Mouse (Mus musculus): Measurements from ENCODE around the gene Zfp706. TPM values are rescaled to one million over a fixed set of nuclear protein-coding genes. Genes with fewer than 3 reads are reported as not detected.

Gene Zfp706
- total and polyA plus RNA-seq, 3 experiments, result 52.0 to 384 (median 285) TPM

GRCm38 (mm10) chr15:36973290-36973689, 34.3 kb downstream of the Zfp706 start:
- dilution Hi-C loops (cut with MboI; ENCODE audit: extremely low pct_ligation_motif_present, extremely low pct_unique_long_range_greater_than_20kb, low sequenced_read_pairs) (no loop called here), in situ Hi-C loops (cut with MboI; ENCODE audit: low pct_ligation_motif_present, low pct_unique_long_range_greater_than_20kb, low sequenced_read_pairs) (no loop called here)
- no peaks in the 10 kb centered on the region for H3K9me3 ChIP-seq (replicated peaks; ENCODE audit: low read length)
- DNase-seq (ENCODE audit: extremely low read depth), result no peak
- H3K79me2 ChIP-seq (replicated peaks; ENCODE audit: control insufficient read depth, extremely low read depth, insufficient read depth, poor library complexity, severe bottlenecking), result no peaks in the 10 kb centered on the region
- H3K27me3 ChIP-seq (replicated peaks), result no peaks in the 10 kb centered on the region
- H3K27ac ChIP-seq (ENCODE audit: insufficient read depth, low read depth), result no peak overlapping the region
- TF ChIP-seq PAX5 (IDR thresholded peaks at IDR 0.05; ENCODE audit: low read length) (no peak), MAZ (IDR thresholded peaks at IDR 0.05; ENCODE audit: low read depth, low read length) (no peak), CTCF (conservative IDR thresholded peaks at IDR 0.05 in 1 of 2, IDR thresholded peaks at IDR 0.05 in 1 of 2; ENCODE audit: low read depth in 2 of 2, low read length in 2 of 2) (no peak), ETS1 (conservative IDR thresholded peaks at IDR 0.05; ENCODE audit: low read depth, low read length) (no peak), MAFK (IDR thresholded peaks at IDR 0.05; ENCODE audit: insufficient replicate concordance, low read length) (no peak), E2F4 (IDR thresholded peaks at IDR 0.05; ENCODE audit: insufficient replicate concordance, low read depth, low read length) (no peak)
- H3K36me3 ChIP-seq (replicated peaks in 1 of 2; ENCODE audit: control insufficient read depth in 1 of 2, insufficient read depth in 1 of 2, low read length in 1 of 2), result peaks cover 0 to 2% of the 10 kb centered on the region in 2 experiments
- H3K4me2 ChIP-seq (ENCODE audit: insufficient read depth, low read depth, poor library complexity, severe bottlenecking), result no peak overlapping the region
- no peak overlapping the region for H3K4me3 ChIP-seq (replicated peaks in 1 of 3; ENCODE audit: low read depth in 2 of 3, low read length in 2 of 3, poor library complexity in 1 of 3)
- no peak overlapping the region for H3K9ac ChIP-seq (ENCODE audit: insufficient read depth, low read depth)
- peaks cover 12 to 22% of the 10 kb centered on the region in 2 experiments for H3K4me1 ChIP-seq (ENCODE audit: control insufficient read depth in 1 of 2, insufficient read depth in 2 of 2)

GRCm38 (mm10) chr15:36969794-36970193, 37.8 kb downstream of the Zfp706 start:
- no peak overlapping the region for H3K9ac ChIP-seq (ENCODE audit: insufficient read depth, low read depth)
- peaks cover 2% of the 10 kb centered on the region for H3K9me3 ChIP-seq (replicated peaks; ENCODE audit: low read length)
- dilution Hi-C loops (cut with MboI; ENCODE audit: extremely low pct_ligation_motif_present, extremely low pct_unique_long_range_greater_than_20kb, low sequenced_read_pairs) (no loop called here), in situ Hi-C loops (cut with MboI; ENCODE audit: low pct_ligation_motif_present, low pct_unique_long_range_greater_than_20kb, low sequenced_read_pairs) (loop anchor here (5.0 kb wide), 1 partner anchor 37 kb away; no protein-coding TSS in a partner anchor)
- TF ChIP-seq TCF12 (IDR thresholded peaks at IDR 0.05; ENCODE audit: low read depth, low read length) (no peak), GABPA (IDR thresholded peaks at IDR 0.05; ENCODE audit: insufficient replicate concordance, low read depth, low read length) (no peak), SMC3 (IDR thresholded peaks at IDR 0.05; ENCODE audit: low read depth, low read length) (peak; percentile 41), CTCF (conservative IDR thresholded peaks at IDR 0.05 in 1 of 2, IDR thresholded peaks at IDR 0.05 in 1 of 2; ENCODE audit: low read depth in 2 of 2, low read length in 2 of 2) (peak; percentile 46 to 52), RAD21 (IDR thresholded peaks at IDR 0.05; ENCODE audit: low read depth, low read length) (peak; percentile 42), USF2 (conservative IDR thresholded peaks at IDR 0.05; ENCODE audit: low read depth, low read length) (no peak), KAT2A (IDR thresholded peaks at IDR 0.05; ENCODE audit: insufficient replicate concordance, low read length) (no peak)
- H3K4me1 ChIP-seq (ENCODE audit: control insufficient read depth in 1 of 2, insufficient read depth in 2 of 2), result peaks cover 5 to 33% of the 10 kb centered on the region in 2 experiments
- H3K4me2 ChIP-seq (ENCODE audit: insufficient read depth, low read depth, poor library complexity, severe bottlenecking), result no peak overlapping the region
- H3K4me3 ChIP-seq (replicated peaks in 1 of 3; ENCODE audit: low read depth in 2 of 3, low read length in 2 of 3, poor library complexity in 1 of 3), result no peak overlapping the region
- no peak overlapping the region for H3K27ac ChIP-seq (ENCODE audit: insufficient read depth, low read depth)
- no peaks in the 10 kb centered on the region for H3K79me2 ChIP-seq (replicated peaks; ENCODE audit: control insufficient read depth, extremely low read depth, insufficient read depth, poor library complexity, severe bottlenecking)
- no peaks in the 10 kb centered on the region for H3K27me3 ChIP-seq (replicated peaks)
- H3K36me3 ChIP-seq (replicated peaks in 1 of 2; ENCODE audit: control insufficient read depth in 1 of 2, insufficient read depth in 1 of 2, low read length in 1 of 2), result peaks cover 0 to 2% of the 10 kb centered on the region in 2 experiments
- DNase-seq (ENCODE audit: extremely low read depth), result no peak

GRCm38 (mm10) chr15:36968295-36968694, 39.3 kb downstream of the Zfp706 start:
- TF ChIP-seq IRF4 (IDR thresholded peaks at IDR 0.05; ENCODE audit: low read depth, low read length), result no peak
- TF ChIP-seq CHD2 (IDR thresholded peaks at IDR 0.05; ENCODE audit: low read length), result no peak
- no peak for TF ChIP-seq ZKSCAN1 (IDR thresholded peaks at IDR 0.05; ENCODE audit: borderline replicate concordance, low read depth, low read length)
- TF ChIP-seq MAX (IDR thresholded peaks at IDR 0.05; ENCODE audit: low read length), result no peak
- TF ChIP-seq UBTF (IDR thresholded peaks at IDR 0.05; ENCODE audit: low read depth, low read length), result no peak
- no peak for TF ChIP-seq JUN (IDR thresholded peaks at IDR 0.05; ENCODE audit: insufficient read depth, low read depth, low read length)
- no peak for TF ChIP-seq POLR2A (IDR thresholded peaks at IDR 0.05; ENCODE audit: low read depth, low read length)
- no peak for TF ChIP-seq MXI1 (IDR thresholded peaks at IDR 0.05; ENCODE audit: low read depth, low read length)
- Histone ChIP-seq H3K36me3 (replicated peaks in 1 of 2; ENCODE audit: control insufficient read depth in 1 of 2, insufficient read depth in 1 of 2, low read length in 1 of 2) (peaks cover 0 to 2% of the 10 kb centered on the region in 2 experiments), H3K4me1 (ENCODE audit: control insufficient read depth in 1 of 2, insufficient read depth in 2 of 2) (peaks cover 0 to 24% of the 10 kb centered on the region in 2 experiments; a peak in 2 of 4 replicates), H3K27ac (ENCODE audit: insufficient read depth, low read depth) (no peak overlapping the region), H3K4me2 (ENCODE audit: insufficient read depth, low read depth, poor library complexity, severe bottlenecking) (no peak overlapping the region), H3K79me2 (replicated peaks; ENCODE audit: control insufficient read depth, extremely low read depth, insufficient read depth, poor library complexity, severe bottlenecking) (no peaks in the 10 kb centered on the region), H3K9me3 (replicated peaks; ENCODE audit: low read length) (peaks cover 7% of the 10 kb centered on the region), H3K4me3 (replicated peaks in 1 of 3; ENCODE audit: low read depth in 2 of 3, low read length in 2 of 3, poor library complexity in 1 of 3) (no peak overlapping the region), H3K27me3 (replicated peaks) (no peaks in the 10 kb centered on the region), H3K9ac (ENCODE audit: insufficient read depth, low read depth) (no peak overlapping the region)
- in situ Hi-C loops (cut with MboI; ENCODE audit: low pct_ligation_motif_present, low pct_unique_long_range_greater_than_20kb, low sequenced_read_pairs), result loop anchor here (5.0 kb wide), 1 partner anchor 36 kb away; no protein-coding TSS in a partner anchor
- dilution Hi-C loops (cut with MboI; ENCODE audit: extremely low pct_ligation_motif_present, extremely low pct_unique_long_range_greater_than_20kb, low sequenced_read_pairs), result no loop called here
- no peak for DNase-seq (ENCODE audit: extremely low read depth)
